Mouse (Mus musculus) left cerebral cortex, postnatal 36 days (tissue): ENCODE measurements around the gene Top3a. TPM values are rescaled to one million over a fixed set of nuclear protein-coding genes. Genes with fewer than 3 reads are reported as not detected.

Source experiments
- DNase-seq, 2 experiments: peaks; one replicate each; pipeline ENCODE4 v3.0.0; 2021 to 2022; ENCODE audit warnings: low spot score in 2 of 2, mixed read lengths in 1 of 2
- intact Hi-C: fragments of 180-260 bp; cut with DNase I; formaldehyde crosslinking; loops from one replicate; pipeline ENCODE4 v1.15.1; 2025
- total RNA-seq, 2 experiments: library from RNA; stranded (reverse); gene quantifications; 2 replicates each; pipeline ENCODE4 v1.2.3; 2021

Top3a gene
- total RNA-seq, 2 experiments from 2014 or later: 4.0 to 5.2 TPM

- peak; percentile 73 to 78 for DNase-seq
- intact Hi-C loops: loop anchor here (2.0 kb wide), 1 partner anchor 28 kb away; the partner anchor contains the start of gene Llgl1
Measured at GRCm38 (mm10) chr11:60726601-60727391, 50.4 kb downstream of the Top3a start, which contains the start of gene Flii. Gene Flii, minus strand, starts transcription at chr11:60727263.

DNA sequence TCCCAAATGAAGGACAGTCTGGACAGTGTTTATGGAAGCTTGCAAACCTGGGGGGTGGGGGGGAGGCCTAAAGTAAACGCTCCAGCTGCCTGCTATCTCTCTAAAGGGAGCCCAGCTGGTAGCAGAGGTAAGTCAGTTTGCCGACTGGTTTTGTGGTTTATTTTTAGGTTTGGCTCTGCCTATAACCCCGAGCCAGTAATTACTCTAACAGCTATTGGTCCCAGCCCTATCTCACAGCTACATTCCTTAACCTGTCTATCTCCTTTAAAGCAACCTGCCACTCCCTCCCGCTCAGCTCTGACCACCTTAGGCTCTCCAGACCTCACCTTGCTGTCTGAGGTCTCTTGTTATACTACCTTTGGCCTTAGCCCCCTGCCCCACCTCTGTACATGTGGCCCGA lies 57.9 kb downstream of the Top3a start:
- intact Hi-C loops: no loop called here
- DNase-seq: no peak

GRCm38 (mm10) chr11:60715833-60716232 lies 61.3 kb downstream of the Top3a start:
- intact Hi-C loops: no loop called here
- no peak for DNase-seq

GRCm38 (mm10) chr11:60712639-60713255 lies 64.4 kb downstream of the Top3a start:
- DNase-seq: peak in 1 of 2 experiments; percentile 7
- intact Hi-C loops: no loop called here

- DNase-seq: peak in 1 of 2 experiments; percentile 3
- intact Hi-C loops: no loop called here
Measured at GRCm38 (mm10) chr11:60712040-60712439, 65.1 kb downstream of the Top3a start.

DNA sequence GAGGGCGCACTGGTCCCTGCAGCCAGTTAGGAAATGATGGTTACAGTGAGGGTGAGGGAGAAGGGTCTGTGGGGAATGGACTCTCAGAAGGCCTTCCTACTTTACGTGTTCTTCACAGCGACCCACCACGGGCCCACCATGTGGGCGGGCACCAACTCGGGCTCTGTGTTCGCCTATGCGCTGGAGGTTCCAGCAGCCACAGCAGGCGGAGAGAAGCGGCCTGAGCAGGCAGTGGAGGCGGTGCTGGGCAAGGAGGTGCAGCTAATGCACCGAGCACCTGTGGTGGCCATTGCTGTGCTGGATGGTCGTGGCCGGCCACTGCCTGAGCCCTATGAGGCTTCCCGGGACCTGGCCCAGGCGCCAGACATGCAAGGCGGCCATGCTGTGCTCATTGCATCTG lies 65.9 kb downstream of the Top3a start:
- intact Hi-C loops: no loop called here
- peak in 1 of 2 experiments; percentile 4 for DNase-seq

DNA sequence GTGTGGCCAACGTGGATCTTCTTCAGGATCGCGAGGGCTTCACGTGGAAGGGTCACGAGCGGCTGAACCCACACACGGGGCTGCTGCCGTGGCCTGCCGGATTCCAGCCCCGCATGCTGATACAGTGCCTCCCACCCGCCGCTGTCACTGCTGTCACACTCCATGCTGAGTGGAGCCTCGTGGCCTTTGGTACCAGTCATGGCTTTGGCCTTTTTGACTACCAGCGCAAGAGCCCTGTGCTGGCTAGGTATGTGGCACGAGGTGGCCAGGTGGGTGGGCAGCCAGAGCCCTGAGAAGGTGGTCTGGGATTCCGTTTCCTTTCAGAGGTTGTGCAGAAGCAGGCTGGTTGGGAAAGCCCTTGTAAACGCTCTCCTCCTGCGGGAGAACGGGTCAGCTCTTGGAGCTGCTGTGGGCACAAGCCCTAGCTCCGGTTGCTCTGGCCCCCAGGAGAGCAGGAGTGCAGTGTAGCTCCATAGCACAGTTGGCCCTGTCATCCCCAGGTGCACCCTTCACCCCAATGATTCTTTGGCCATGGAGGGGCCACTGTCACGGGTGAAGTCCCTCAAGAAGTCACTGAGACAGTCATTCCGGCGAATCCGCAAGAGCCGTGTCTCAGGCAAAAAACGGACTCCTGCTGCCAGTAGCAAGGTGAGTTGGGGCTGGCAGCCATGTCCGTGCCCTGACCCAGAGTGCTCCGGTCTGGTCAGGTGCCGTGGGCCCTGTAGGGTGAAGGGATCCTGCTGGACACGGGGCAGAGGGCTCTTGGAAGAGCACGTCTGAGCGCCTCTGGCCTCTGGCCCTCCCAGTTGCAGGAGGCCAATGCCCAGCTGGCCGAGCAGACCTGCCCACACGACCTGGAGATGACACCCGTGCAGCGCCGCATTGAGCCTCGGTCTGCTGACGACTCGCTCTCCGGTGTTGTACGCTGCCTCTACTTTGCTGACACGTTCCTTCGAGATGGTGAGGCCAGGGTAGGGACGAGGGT lies 67.4 kb downstream of the Top3a start:
- DNase-seq: peak in 1 of 2 experiments; percentile 2
- intact Hi-C loops: no loop called here

DNA sequence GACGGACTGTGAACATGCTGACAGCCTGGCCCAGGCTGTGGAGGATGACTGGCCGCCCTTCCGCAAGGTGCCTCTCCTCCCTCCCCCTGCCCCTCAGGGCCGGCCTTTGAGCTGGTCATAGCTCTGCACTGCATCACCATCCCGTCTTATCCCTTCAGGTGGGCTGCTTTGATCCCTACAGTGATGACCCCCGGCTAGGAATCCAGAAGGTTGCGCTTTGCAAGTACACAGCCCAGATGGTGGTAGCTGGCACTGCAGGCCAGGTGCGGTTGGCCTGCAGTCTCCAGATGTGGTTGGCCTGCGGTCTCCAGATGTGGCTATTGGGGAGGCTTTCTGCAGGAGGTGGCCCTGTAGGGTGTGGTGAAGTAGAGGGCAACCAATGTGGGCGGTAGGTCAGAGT lies 68.5 kb downstream of the Top3a start:
- DNase-seq: peak in 1 of 2 experiments; percentile 3
- intact Hi-C loops: no loop called here

DNA sequence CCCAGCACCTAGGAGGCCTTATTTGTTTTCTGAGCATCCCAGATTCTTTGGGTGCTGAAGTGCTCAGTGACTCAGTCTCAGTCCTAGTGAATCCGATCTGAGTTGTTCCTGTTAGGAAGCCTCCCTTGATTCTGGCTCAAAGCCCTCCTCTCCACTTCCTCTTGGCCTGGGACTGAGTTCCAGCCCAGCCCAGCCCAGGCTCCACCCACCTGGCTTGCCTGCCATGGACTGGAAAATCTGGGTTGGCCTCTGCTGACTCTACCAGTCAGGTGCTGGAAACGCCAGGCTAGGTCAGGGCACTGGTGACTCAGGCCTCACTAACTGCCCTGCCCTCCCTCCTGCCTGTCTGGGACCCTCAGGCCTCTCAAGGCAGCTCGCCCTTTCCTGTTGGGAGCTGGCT lies 69.5 kb downstream of the Top3a start:
- DNase-seq: peak; percentile 18 to 55
- intact Hi-C loops: no loop called here

DNA sequence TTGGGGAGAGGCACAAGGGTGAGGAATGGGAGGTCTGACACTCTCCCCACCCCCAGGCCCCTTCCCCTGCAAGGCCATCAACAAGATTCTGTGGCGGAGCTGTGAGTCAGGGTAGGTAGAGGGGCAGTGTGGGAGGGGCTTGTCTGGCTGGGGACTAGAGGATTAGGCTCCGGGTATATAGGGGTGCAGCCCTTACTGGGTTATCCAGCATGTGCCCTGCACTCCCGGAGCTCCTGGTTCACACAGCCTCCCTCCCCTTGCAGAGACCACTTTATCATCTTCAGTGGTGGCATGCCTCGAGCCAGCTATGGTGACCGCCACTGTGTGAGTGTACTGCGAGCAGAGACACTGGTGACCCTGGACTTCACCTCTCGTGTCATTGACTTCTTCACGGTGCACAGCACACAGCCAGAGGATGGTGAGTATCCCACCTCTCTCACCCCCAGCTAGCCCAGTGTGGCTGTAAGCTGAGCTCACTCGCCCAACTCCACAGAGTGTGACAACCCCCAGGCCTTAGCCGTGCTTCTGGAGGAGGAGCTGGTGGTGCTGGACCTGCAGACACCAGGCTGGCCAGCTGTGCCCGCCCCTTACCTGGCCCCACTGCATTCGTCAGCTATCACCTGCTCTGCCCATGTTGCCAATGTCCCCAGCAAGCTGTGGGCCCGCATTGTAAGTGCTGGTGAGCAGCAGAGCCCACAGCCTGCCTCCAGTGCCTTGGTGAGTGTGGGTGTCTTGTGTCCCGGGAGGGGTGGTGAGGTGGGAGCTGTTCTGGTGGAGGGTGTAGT lies 70.3 kb downstream of the Top3a start:
- DNase-seq: peak in 1 of 2 experiments; percentile 15
- intact Hi-C loops: no loop called here

DNA sequence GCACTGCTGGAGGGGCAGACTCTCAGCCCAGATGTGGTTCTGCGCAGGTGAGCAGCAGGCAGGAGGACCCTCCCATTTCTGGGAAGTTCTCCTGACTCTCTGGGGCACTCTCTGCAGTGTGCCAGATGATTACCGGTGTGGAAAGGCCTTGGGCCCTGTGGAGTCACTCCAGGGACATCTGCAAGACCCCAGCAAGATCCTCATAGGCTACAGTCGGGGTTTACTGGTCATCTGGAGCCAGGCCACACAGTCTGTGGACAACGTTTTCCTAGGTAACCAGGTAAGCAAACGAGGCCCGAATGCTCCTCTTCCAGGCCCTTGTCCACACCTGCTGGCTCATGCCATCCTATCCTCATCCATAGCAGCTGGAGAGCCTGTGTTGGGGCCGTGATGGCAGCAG lies 71.1 kb downstream of the Top3a start:
- intact Hi-C loops: no loop called here
- peak in 1 of 2 experiments; percentile 4 for DNase-seq

DNA sequence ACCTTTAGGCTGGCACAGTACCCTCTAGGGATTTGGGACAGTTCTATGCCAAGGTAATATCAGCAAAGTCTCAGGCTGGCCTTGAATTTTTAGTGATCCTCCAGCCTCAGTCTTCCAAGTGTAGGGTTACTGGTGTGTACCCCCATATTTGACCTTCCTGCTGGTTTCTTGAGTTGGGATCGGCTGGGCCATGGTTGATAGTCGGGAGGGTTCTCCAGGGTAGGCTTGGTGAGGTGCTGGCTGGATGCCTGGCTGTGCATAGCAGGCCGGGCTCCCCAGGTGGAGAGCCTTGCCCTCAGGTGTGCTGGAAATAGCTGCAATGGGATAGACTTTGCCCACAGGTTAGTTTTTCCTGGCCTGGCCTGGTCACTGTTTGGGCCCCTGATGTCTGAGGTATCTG lies 71.9 kb downstream of the Top3a start:
- intact Hi-C loops: no loop called here
- DNase-seq: no peak

DNA sequence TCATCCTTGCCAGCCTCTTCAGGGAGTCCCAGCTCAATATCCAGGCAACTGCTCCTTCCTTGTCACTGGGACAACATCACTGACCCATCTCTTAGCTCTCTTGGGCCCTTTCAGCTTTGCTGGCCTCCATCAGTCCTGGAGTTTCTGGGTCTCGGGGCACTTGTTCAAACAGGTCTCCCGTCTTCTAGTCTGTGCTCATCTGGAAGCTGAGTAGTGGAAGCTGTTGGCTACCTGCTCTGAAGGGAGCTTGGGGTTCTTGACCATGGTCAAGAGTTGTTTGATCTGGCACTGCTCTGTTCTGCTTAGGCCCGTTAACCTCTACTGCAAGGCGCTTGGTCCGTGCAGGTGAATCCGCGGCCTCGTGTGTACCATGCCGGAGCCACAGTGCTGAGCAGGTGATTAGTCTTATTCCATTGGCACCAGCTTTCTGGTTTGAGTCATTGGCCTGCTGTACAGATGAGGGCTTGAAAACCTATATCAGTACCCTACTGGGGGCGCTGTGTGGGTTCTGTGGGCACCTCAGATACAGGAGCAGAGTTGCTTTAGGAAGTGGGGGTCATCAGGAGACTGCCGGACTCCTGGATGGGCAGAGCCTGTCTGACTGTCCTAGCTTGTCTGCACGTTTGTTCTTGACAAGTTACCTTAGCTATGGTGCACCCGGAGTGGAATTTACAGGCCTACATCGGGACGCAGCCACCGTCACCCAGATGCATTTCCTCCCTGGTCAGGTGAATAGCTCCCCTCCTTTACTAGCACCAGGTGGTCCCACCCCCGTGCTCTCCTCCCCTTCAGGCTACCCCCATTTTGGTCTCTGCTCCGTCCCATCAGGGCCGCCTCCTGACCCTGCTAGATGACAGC lies 72.9 kb downstream of the Top3a start:
- DNase-seq: no peak
- intact Hi-C loops: loop anchor here (5.0 kb wide), 1 partner anchor 123 kb away; no protein-coding TSS in a partner anchor

DNA sequence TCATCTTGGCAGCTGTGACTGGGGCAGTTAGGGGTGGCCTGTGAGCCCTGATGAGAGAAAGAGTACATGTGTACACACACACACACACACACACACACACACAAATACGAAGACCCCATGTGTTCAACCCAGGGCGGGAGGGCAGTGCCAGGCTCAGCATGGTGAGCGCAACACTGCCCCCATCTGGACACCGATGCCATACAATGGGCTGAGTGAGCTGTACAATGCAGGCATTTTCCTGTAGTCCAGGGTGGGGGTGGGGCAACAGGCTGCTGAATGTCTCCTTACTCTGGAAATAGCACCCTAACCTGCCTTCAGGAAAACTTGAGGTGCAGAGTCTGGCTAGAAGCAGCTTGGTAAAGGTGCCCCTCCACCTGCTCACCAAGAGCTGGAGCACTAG lies 74.0 kb downstream of the Top3a start:
- intact Hi-C loops: loop anchor here (5.0 kb wide), 1 partner anchor 124 kb away; no protein-coding TSS in a partner anchor
- peak; percentile 49 to 56 for DNase-seq

DNA sequence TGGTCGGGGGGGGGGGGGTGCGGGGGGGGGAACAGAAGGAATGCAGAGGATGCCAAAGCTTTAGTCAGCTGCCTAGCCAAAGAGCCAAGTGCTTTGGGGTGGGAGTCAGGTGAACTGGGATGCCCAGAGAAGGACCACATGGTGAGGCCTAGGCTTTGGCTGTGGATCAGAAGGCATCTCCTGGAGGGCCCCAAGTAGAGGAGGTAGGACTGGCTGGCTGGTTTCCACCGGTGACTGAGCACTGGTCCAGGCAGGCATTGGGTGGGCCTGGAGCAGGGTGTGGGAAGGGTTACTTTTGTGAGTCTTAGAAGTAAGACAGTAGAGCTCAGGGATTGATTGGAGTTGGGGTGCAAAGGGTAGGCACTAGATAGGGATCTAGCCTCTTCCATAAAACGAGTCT lies 75.6 kb downstream of the Top3a start:
- peak in 1 of 2 experiments; percentile 5 for DNase-seq
- intact Hi-C loops: loop anchor here (5.0 kb wide), 1 partner anchor 126 kb away; no protein-coding TSS in a partner anchor

GRCm38 (mm10) chr11:60700320-60701185 lies 76.6 kb downstream of the Top3a start:
- DNase-seq: no peak
- intact Hi-C loops: loop anchor here (5.0 kb wide), 1 partner anchor 127 kb away; no protein-coding TSS in a partner anchor

DNA sequence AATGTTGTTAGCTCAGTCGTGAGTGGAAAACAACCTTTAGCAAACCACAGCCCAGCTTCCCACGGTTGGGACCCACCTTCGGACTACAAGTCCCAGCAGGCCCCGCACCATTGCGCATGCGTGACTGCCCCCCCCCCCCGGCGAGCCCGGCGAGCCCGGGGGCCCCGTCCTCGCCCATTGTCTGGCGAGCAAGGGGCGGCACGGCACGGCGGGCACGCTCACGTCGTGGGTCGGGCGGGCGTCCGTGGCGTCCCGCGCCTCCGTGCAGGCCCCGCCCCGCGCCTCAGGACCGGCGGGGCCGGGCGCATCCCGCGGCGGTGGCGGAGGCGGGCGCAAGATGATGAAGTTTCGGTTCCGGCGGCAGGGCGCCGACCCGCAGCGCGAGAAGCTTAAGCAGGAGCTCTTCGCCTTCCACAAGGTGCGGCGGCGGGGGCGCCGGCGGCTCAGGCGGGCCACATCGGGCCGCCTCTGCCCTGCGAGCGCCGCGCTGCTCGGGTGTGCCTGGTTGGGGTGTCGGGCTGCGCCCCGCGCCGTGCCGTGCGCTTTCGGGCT lies 77.6 kb downstream of the Top3a start, which contains the start of gene Llgl1:
Llgl1 (plus strand) TSS at position 200 of the 552 bp plus-strand sequence.
- intact Hi-C loops: loop anchor here (2.0 to 10.0 kb wide), 3 partner anchors 27 to 165 kb away; partner anchors contain the start of genes Alkbh5 and Flii
- peak; percentile 82 to 89 for DNase-seq
